In the genomic region with DNA sequence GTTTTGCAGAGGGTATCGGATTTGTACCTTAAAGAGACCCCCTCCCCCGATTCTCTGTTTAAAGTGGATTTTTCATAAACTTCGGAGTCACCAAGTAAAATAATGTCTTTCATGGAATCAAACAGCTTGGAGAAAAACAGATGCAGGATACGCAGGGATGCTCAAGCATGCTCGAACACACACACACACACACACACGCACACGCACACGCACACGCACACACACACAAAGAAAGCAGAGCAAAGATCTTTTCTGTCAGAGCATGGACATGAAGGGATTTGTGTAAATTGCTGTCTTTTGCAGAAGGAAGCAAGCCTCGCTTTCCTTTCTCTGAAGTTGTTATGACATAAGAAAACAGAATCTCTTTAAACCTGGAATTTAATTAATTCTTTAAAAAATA, we compare ENCODE assay signal across 8 mouse cellular contexts.
DNase-seq lines count a peak whose midpoint lies in the region; ATAC-seq lines count a peak whose summit lies in the region.

No protein-coding gene starts in this region.

- WGBS in hindbrain, embryonic 10.5 days: 18% methylated on average over 10 of the region's 10 CpGs
- WGBS in hindbrain, embryonic 16.5 days: 7% methylated on average over 10 of the region's 10 CpGs
- WGBS in forebrain, embryonic 11.5 days: 6% methylated on average over 10 of the region's 10 CpGs
- 15% methylated on average over 10 of the region's 10 CpGs for WGBS in limb, embryonic 11.5 days
- 11% methylated on average over 10 of the region's 10 CpGs for WGBS in neural tube, embryonic 15.5 days

- no peaks in the 10 kb centered on the region for H3K9me3 ChIP-seq in hindbrain, embryonic 10.5 days
- no peaks in the 10 kb centered on the region for H3K9me3 ChIP-seq in hindbrain, embryonic 16.5 days (ENCODE audit: control insufficient read depth, low read length)
- H3K9me3 ChIP-seq in forebrain, embryonic 11.5 days (ENCODE audit: control insufficient read depth, low read length): no peaks in the 10 kb centered on the region
- no peaks in the 10 kb centered on the region for H3K9me3 ChIP-seq in limb, embryonic 11.5 days (ENCODE audit: control insufficient read depth, low read length)
- no peaks in the 10 kb centered on the region for H3K9me3 ChIP-seq in neural tube, embryonic 15.5 days (replicated peaks)

- H3K4me3 ChIP-seq in hindbrain, embryonic 10.5 days: peak overlapping the region; percentile 46; the same call in 1 of the 2 replicates
- H3K4me3 ChIP-seq in hindbrain, embryonic 16.5 days (ENCODE audit: low read length): no peak overlapping the region
- H3K4me3 ChIP-seq in forebrain, embryonic 11.5 days (ENCODE audit: low read depth, low read length): no peak overlapping the region
- no peak overlapping the region for H3K4me3 ChIP-seq in limb, embryonic 11.5 days (ENCODE audit: low read depth, low read length)
- no peak overlapping the region for H3K4me3 ChIP-seq in neural tube, embryonic 15.5 days (replicated peaks)

- no peak overlapping the region for H3K4me2 ChIP-seq in hindbrain, embryonic 16.5 days (ENCODE audit: low read length)
- peak overlapping the region; percentile 43; the same call in 1 of the 2 replicates for H3K4me2 ChIP-seq in forebrain, embryonic 11.5 days (ENCODE audit: low read depth, low read length, severe bottlenecking)
- peak overlapping the region; percentile 91 for H3K4me2 ChIP-seq in limb, embryonic 11.5 days (ENCODE audit: low read depth, severe bottlenecking)
- H3K4me2 ChIP-seq in neural tube, embryonic 15.5 days: peak overlapping the region; percentile 76

- no peak for ATAC-seq in hindbrain, embryonic 16.5 days
- no peak for ATAC-seq in forebrain, embryonic 11.5 days (replicated peaks; ENCODE audit: low FRiP score)
- no peak for ATAC-seq in limb, embryonic 11.5 days (ENCODE audit: insufficient number of reproducible peaks, low FRiP score, low TSS enrichment, low read depth)
- ATAC-seq in neural tube, embryonic 15.5 days (ENCODE audit: low FRiP score): no peak

- no peak overlapping the region for H3K9ac ChIP-seq in hindbrain, embryonic 16.5 days (ENCODE audit: low read depth, low read length)
- H3K9ac ChIP-seq in forebrain, embryonic 11.5 days (ENCODE audit: low read length): peak overlapping the region; percentile 39; the same call in 1 of the 2 replicates
- H3K9ac ChIP-seq in limb, embryonic 11.5 days (ENCODE audit: low read length): no peak overlapping the region
- H3K9ac ChIP-seq in neural tube, embryonic 15.5 days (replicated peaks): no peak overlapping the region

- H3K27ac ChIP-seq in hindbrain, embryonic 10.5 days: no peak overlapping the region
- H3K27ac ChIP-seq in hindbrain, embryonic 16.5 days (ENCODE audit: low read depth, low read length): no peak overlapping the region
- H3K27ac ChIP-seq in forebrain, embryonic 11.5 days (ENCODE audit: low read depth, low read length): peak overlapping the region; percentile 80
- H3K27ac ChIP-seq in limb, embryonic 11.5 days (replicated peaks; ENCODE audit: low read depth, low read length): no peak overlapping the region
- H3K27ac ChIP-seq in neural tube, embryonic 15.5 days (replicated peaks): no peak overlapping the region

- peaks cover 97% of the 10 kb centered on the region for H3K27me3 ChIP-seq in hindbrain, embryonic 10.5 days (ENCODE audit: insufficient read depth, poor library complexity, severe bottlenecking)
- H3K27me3 ChIP-seq in hindbrain, embryonic 16.5 days (replicated peaks; ENCODE audit: control insufficient read depth, insufficient read depth, low read length): peaks cover 54% of the 10 kb centered on the region
- peaks cover 18% of the 10 kb centered on the region for H3K27me3 ChIP-seq in forebrain, embryonic 11.5 days (ENCODE audit: control insufficient read depth, insufficient read depth, low read length)
- peaks cover 26% of the 10 kb centered on the region for H3K27me3 ChIP-seq in limb, embryonic 11.5 days (ENCODE audit: control insufficient read depth, insufficient read depth, low read length)
- H3K27me3 ChIP-seq in neural tube, embryonic 15.5 days (replicated peaks): peaks cover 86% of the 10 kb centered on the region

- no peaks in the 10 kb centered on the region for H3K36me3 ChIP-seq in hindbrain, embryonic 10.5 days
- no peaks in the 10 kb centered on the region for H3K36me3 ChIP-seq in hindbrain, embryonic 16.5 days (ENCODE audit: control insufficient read depth, insufficient read depth, low read length)
- H3K36me3 ChIP-seq in forebrain, embryonic 11.5 days (ENCODE audit: control insufficient read depth, insufficient read depth, low read length): no peaks in the 10 kb centered on the region
- no peaks in the 10 kb centered on the region for H3K36me3 ChIP-seq in limb, embryonic 11.5 days (ENCODE audit: control insufficient read depth, insufficient read depth, low read length)
- H3K36me3 ChIP-seq in neural tube, embryonic 15.5 days: no peaks in the 10 kb centered on the region

- peaks cover 56% of the 10 kb centered on the region for H3K4me1 ChIP-seq in hindbrain, embryonic 10.5 days (replicated peaks)
- peaks cover 9% of the 10 kb centered on the region for H3K4me1 ChIP-seq in hindbrain, embryonic 16.5 days (ENCODE audit: control insufficient read depth, insufficient read depth, low read depth, low read length)
- peaks cover 32% of the 10 kb centered on the region for H3K4me1 ChIP-seq in forebrain, embryonic 11.5 days (replicated peaks; ENCODE audit: control insufficient read depth, insufficient read depth, low read length)
- H3K4me1 ChIP-seq in limb, embryonic 11.5 days (ENCODE audit: control insufficient read depth, insufficient read depth, low read length): peaks cover 19% of the 10 kb centered on the region
- peaks cover 35% of the 10 kb centered on the region for H3K4me1 ChIP-seq in neural tube, embryonic 15.5 days

- intact Hi-C loops in gastrocnemius, postnatal 14 days (cut with DNase I; ENCODE audit: low total_unique reads): no loop called here

- DNase-seq in hindbrain, embryonic 10.5 days (ENCODE audit: low spot score): peak; percentile 21
- DNase-seq in forebrain, embryonic 11.5 days (ENCODE audit: low spot score): no peak
- no peak for DNase-seq in limb, embryonic 11.5 days (ENCODE audit: low spot score)
- DNase-seq in gastrocnemius, postnatal 14 days: no peak
- DNase-seq in testis, postnatal 10 days (ENCODE audit: low spot score): no peak
- no peak for DNase-seq in layer of hippocampus, postnatal 36 days
